Mouse (Mus musculus) midbrain, embryonic 11.5 days (tissue): ENCODE results near the gene Txndc16. TPM values are rescaled to one million over a fixed set of nuclear protein-coding genes. Genes with fewer than 3 reads are reported as not detected.

ENCODE experiments used
- ATAC-seq: fragments of 200-750 bp; cut with Nextera tagmentation; 2 replicates; pipeline ENCODE4 v1.8.0; 2017; ENCODE audit warnings: moderate TSS enrichment, moderate library complexity; ENCODE audit not compliant: low FRiP score
- DNase-seq: peaks from one replicate; pipeline ENCODE4 v3.0.0; 2015; ENCODE audit warnings: low spot score; ENCODE audit errors: missing footprints
- H3K27ac ChIP-seq: fragments of 300-500 bp; sonication (generic); 2 replicates; pipeline ENCODE4 v1.5.1; 2014; ENCODE audit warnings: low read depth, low read length
- H3K27me3 ChIP-seq: fragments of 300-500 bp; sonication (generic); 2 replicates; pipeline ENCODE4 v1.6.1; 2014; ENCODE audit warnings: mild to moderate bottlenecking, low read length, moderate library complexity, mixed read lengths; ENCODE audit not compliant: control insufficient read depth, insufficient read depth
- H3K36me3 ChIP-seq: fragments of 300-500 bp; sonication (generic); 2 replicates; pipeline ENCODE4 v1.6.1; 2014; ENCODE audit warnings: mild to moderate bottlenecking, low read length, moderate library complexity, mixed read lengths; ENCODE audit not compliant: control insufficient read depth, insufficient read depth
- H3K4me1 ChIP-seq: fragments of 300-500 bp; sonication (generic); 2 replicates; pipeline ENCODE4 v1.6.1; 2014; ENCODE audit warnings: low read length; ENCODE audit not compliant: control insufficient read depth, insufficient read depth
- H3K4me2 ChIP-seq: fragments of 300-500 bp; sonication (generic); 2 replicates; pipeline ENCODE4 v1.6.1; 2014; ENCODE audit warnings: mild to moderate bottlenecking, moderate library complexity
- H3K4me3 ChIP-seq: fragments of 300-500 bp; sonication (generic); 2 replicates; pipeline ENCODE4 v1.5.1; 2014; ENCODE audit warnings: low read depth, low read length
- H3K9ac ChIP-seq: fragments of 300-500 bp; sonication (generic); 2 replicates; pipeline ENCODE4 v1.6.1; 2014; ENCODE audit warnings: low read length
- H3K9me3 ChIP-seq: fragments of 300-500 bp; sonication (generic); 2 replicates; pipeline ENCODE4 v1.6.1; 2016; ENCODE audit warnings: low read length; ENCODE audit not compliant: control insufficient read depth
- WGBS: fragments of 180-500 bp; shearing (Covaris S2); extraction: QIAGEN DNeasy Blood & Tissue Kit; methylation state at CpG from one replicate; pipeline ENCODE4 v1.1.7; 2014; 5-methylcytosine and 5-hydroxymethylcytosine counted together
- polyA plus RNA-seq: library from polyadenylated mRNA; unstranded; fragments of >200 nt; fragmentation: Nextera tagmentation; extraction: Ambion mirVana; gene quantifications from 2 replicates; pipeline ENCODE4 v1.2.1, GENCODE M21; 2014

Txndc16 gene
- polyA plus RNA-seq, 1 experiment from 2014 or later = 23.5 TPM

- Histone ChIP-seq H3K4me2 (no peak overlapping the region), H3K9me3 (no peaks in the 10 kb centered on the region), H3K27ac (no peak overlapping the region), H3K36me3 (no peaks in the 10 kb centered on the region), H3K4me1 (peaks cover 2% of the 10 kb centered on the region), H3K4me3 (no peak overlapping the region), H3K27me3 (no peaks in the 10 kb centered on the region), H3K9ac (no peak overlapping the region)
- DNase-seq (no peak), ATAC-seq (no peak)
- WGBS = 93% methylated on average over 9 of the region's 9 CpGs
Observed at GRCm38 (mm10) chr14:45216711-45217340, 3.3 kb downstream of the Txndc16 start.

DNA sequence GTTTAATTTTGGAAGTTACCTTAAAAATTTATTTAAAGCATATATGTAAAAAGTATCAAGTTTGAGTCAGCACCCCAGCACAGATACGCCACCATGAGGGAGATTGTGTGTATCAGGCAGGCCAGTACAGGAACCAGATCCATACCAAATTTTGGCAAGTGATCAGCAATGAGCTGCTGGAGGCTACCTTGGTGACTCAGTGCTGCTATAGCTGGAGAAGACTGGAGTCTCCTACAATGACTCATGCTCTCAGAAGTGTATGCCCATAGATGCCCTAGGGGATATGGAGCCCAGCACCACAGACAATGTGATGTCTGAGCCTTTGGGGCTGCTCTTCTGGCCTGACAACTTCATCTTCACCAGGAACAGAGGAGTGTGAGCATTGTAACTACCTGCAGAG lies 8.7 kb downstream of the Txndc16 start:
- no peak for DNase-seq
- WGBS = 92% methylated on average over 1 of the region's 1 CpGs
- Histone ChIP-seq H3K4me2 (no peak overlapping the region), H3K27me3 (no peaks in the 10 kb centered on the region), H3K36me3 (no peaks in the 10 kb centered on the region), H3K9me3 (no peaks in the 10 kb centered on the region), H3K9ac (no peak overlapping the region), H3K4me1 (no peaks in the 10 kb centered on the region), H3K4me3 (no peak overlapping the region), H3K27ac (no peak overlapping the region)
- ATAC-seq = no peak

- H3K27me3 ChIP-seq = no peaks in the 10 kb centered on the region
- 67% methylated on average over 4 of the region's 4 CpGs for WGBS
- no peak for ATAC-seq
Observed at GRCm38 (mm10) chr14:45210683-45211082, 9.4 kb downstream of the Txndc16 start.

GRCm38 (mm10) chr14:45200607-45201006 lies 19.5 kb downstream of the Txndc16 start:
- H3K9ac ChIP-seq = no peak overlapping the region
- H3K36me3 ChIP-seq = no peaks in the 10 kb centered on the region
- DNase-seq (no peak), ATAC-seq (no peak)
- no peaks in the 10 kb centered on the region for H3K4me1 ChIP-seq
- H3K27ac ChIP-seq = no peak overlapping the region
- H3K4me3 ChIP-seq = no peak overlapping the region
- no peak overlapping the region for H3K4me2 ChIP-seq
- no peaks in the 10 kb centered on the region for H3K9me3 ChIP-seq
- H3K27me3 ChIP-seq = no peaks in the 10 kb centered on the region

More at GRCm38 (mm10) chr14:45210683-45211082, 9.4 kb downstream of the Txndc16 start:
- no peaks in the 10 kb centered on the region for H3K4me1 ChIP-seq
- H3K27ac ChIP-seq = no peak overlapping the region
- no peak overlapping the region for H3K4me3 ChIP-seq
- DNase-seq = no peak
- no peaks in the 10 kb centered on the region for H3K36me3 ChIP-seq
- no peaks in the 10 kb centered on the region for H3K9me3 ChIP-seq
- H3K9ac ChIP-seq = no peak overlapping the region
- no peak overlapping the region for H3K4me2 ChIP-seq

DNA sequence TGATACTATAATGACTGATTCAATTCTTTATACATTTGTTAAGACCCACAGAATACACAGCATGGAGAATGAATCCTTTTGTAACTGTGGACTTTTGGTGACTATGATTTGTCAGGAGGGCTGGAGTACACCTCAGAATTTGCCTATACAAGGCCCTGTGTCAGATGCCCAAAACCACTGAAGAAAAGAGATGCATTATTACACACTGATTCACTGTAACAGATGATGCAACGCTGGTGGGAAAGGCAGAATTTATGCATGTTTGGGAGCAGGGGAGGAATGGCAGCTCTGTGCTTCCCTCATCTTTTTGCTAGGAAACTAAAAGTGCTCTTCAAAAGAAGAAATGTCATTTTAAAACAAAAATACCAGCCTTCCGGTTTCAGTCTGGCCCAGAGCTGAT lies 29.1 kb downstream of the Txndc16 start:
- H3K9me3 ChIP-seq = peaks cover 2% of the 10 kb centered on the region; the same call in 1 of the 2 replicates
- WGBS = 91% methylated on average over 2 of the region's 2 CpGs
- no peak overlapping the region for H3K4me3 ChIP-seq
- no peaks in the 10 kb centered on the region for H3K27me3 ChIP-seq
- no peak for ATAC-seq
- no peak for DNase-seq
- no peaks in the 10 kb centered on the region for H3K4me1 ChIP-seq
- H3K9ac ChIP-seq = no peak overlapping the region
- no peak overlapping the region for H3K27ac ChIP-seq
- no peaks in the 10 kb centered on the region for H3K36me3 ChIP-seq
- no peak overlapping the region for H3K4me2 ChIP-seq

- ATAC-seq = no peak
- Histone ChIP-seq H3K27ac (no peak overlapping the region), H3K9ac (no peak overlapping the region), H3K4me1 (no peaks in the 10 kb centered on the region), H3K36me3 (no peaks in the 10 kb centered on the region), H3K4me3 (no peak overlapping the region), H3K27me3 (no peaks in the 10 kb centered on the region), H3K4me2 (no peak overlapping the region), H3K9me3 (no peaks in the 10 kb centered on the region)
- DNase-seq = no peak
- 85% methylated on average over 4 of the region's 4 CpGs for WGBS
Observed at GRCm38 (mm10) chr14:45181611-45182010, 38.5 kb downstream of the Txndc16 start.

GRCm38 (mm10) chr14:45179606-45180005 lies 40.5 kb downstream of the Txndc16 start:
- no peaks in the 10 kb centered on the region for H3K9me3 ChIP-seq
- ATAC-seq (no peak), DNase-seq (no peak)
- H3K27ac ChIP-seq = no peak overlapping the region
- H3K27me3 ChIP-seq = no peaks in the 10 kb centered on the region
- H3K4me1 ChIP-seq = no peaks in the 10 kb centered on the region
- H3K4me2 ChIP-seq = no peak overlapping the region
- no peaks in the 10 kb centered on the region for H3K36me3 ChIP-seq
- H3K4me3 ChIP-seq = no peak overlapping the region
- 85% methylated on average over 2 of the region's 2 CpGs for WGBS
- H3K9ac ChIP-seq = no peak overlapping the region

GRCm38 (mm10) chr14:45179186-45179585 lies 40.9 kb downstream of the Txndc16 start:
- DNase-seq (no peak), ATAC-seq (no peak)
- Histone ChIP-seq H3K27me3 (no peaks in the 10 kb centered on the region), H3K4me3 (no peak overlapping the region), H3K9ac (no peak overlapping the region), H3K36me3 (no peaks in the 10 kb centered on the region), H3K9me3 (no peaks in the 10 kb centered on the region), H3K27ac (no peak overlapping the region), H3K4me1 (no peaks in the 10 kb centered on the region), H3K4me2 (no peak overlapping the region)
- WGBS = 84% methylated on average over 2 of the region's 2 CpGs

DNA sequence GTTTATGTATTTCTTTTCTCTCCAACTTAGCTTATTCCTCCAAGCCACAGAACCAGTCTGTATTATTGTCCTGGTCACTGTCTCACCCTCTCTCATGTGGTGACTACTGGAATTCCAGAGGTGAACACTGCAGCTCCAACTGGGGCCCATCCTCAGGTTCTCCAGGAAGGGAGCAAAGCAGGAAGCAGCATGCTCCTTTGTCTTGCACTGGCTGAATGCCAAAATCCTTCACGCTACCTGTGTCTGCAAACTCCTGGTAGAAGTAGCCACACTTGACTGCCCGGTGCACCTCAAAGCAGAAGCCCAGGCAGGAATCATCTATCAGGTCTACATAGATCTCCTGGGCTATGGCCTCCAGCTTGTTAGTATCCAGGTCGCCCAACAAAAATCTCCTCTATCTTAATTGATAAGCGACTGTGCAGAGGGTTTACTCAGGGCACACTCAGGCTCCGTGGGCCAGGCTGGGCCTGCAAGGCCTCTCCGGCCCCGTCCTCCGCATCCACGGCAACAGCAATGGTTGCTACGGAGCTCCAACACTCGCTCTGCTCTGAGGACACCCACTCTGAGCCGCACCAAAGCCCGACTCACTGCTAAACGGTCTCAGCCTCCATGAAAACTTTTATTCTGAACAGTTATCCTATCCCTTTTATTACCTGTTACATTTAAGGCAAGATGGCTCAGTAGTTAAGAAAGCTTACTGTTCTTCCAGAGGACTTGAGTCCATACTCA lies 45.0 kb downstream of the Txndc16 start:
- H3K27me3 ChIP-seq = no peaks in the 10 kb centered on the region
- no peaks in the 10 kb centered on the region for H3K9me3 ChIP-seq
- no peaks in the 10 kb centered on the region for H3K36me3 ChIP-seq
- H3K4me2 ChIP-seq = no peak overlapping the region
- H3K4me3 ChIP-seq = no peak overlapping the region
- ATAC-seq (no peak), DNase-seq (no peak)
- WGBS = 81% methylated on average over 14 of the region's 14 CpGs
- no peaks in the 10 kb centered on the region for H3K4me1 ChIP-seq
- H3K27ac ChIP-seq = no peak overlapping the region
- H3K9ac ChIP-seq = no peak overlapping the region
